Mouse (Mus musculus) NIH3T3 (cell line): ENCODE results near the gene Chadl.
"Not testable (repeated sequence)": the region's sequence is repeated elsewhere in the genome, so short reads cannot be mapped to it uniquely, and the experiment has no call there.

ENCODE experiments used
- DNase-seq: peaks from one replicate; pipeline ENCODE4 v3.0.0-alpha.2; 2012; ENCODE audit warnings: low read depth

Gene Chadl

DNA sequence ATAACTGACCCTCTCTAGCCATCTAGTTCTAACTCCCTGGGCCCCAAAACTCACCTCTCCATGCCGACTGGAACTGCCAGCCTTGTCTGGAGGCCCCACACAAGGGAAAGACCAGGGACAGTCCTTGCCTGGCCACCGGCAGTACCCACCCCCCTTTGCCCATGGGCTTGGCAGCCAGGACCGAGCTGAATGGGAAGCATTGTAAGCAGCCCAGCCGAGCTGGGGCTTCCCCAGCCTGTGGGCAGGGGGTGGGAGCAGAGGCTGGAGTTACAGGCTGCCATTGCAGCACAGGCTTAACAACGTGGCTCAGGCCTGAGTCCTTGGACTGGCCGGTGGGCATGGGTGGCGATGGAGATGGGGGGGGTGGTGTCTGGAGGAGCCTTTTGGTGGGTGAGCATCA lies at the start of gene Chadl:
Chadl (minus strand) TSS at position 113 of the 400 bp plus-strand sequence.
- DNase-seq: no peak

DNA sequence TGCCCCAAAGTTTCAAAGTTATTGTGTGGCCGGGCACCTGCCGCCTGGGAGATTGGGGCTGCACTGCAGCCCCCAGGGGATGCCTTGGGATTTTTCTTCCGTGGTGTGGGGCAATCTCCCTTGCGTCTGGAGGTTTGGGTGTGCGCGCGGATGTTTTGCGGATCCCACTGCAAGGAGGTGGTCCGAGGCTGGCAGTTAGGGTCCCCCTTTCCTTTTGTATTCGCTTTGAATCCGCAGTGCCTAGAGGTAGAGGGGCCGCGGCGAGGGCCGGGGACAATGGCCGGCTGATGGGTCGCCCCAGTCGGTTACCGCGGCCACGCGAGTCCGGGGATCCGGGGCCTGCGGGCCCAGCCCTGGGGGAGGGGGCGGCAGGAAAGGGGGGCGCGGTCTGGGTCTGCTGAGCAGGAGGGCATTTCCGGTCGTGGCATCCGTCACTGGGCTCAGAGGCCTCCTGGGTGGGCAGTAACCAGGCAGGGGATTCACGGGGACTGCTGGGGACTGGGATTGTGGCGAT lies 48.6 kb upstream of the Chadl start:
- peak; percentile 66 for DNase-seq

DNA sequence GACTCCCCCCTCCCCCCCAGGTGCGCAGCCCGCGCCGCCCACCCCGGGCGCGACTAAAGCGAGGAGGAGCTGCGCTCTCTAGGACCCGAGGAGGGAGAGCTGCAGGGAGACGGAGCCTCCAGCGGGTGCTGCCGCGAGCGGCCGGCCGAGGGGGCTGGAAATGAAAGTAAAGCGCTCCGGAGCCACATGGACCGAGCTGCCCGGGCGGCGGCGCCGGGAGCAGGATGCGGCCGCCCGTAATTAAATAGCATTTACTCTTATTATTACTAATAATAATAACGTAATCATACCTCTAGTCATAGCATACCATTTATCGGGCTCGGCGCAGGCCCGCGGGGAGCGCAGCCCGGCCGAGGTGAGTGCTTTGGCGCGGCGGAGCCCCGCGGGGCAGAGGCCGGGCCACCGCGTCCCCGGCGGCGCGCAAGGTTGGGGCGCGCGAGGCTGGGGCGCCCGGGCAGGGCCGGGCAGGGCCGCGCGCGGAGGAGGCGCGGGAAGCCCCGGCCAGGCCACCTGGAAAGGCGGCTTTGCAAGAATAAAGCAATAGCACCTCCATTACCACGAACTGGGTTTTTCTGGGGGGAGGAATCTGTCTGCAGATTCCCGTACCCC lies 48.0 kb upstream of the Chadl start, which contains the start of the genes Zc3h7b and Rangap1:
Zc3h7b (plus strand) TSS at position 66 of the 609 bp plus-strand sequence.
Rangap1 (minus strand) TSS at position 539 of the 609 bp plus-strand sequence.
- peak; percentile 86 for DNase-seq

DNA sequence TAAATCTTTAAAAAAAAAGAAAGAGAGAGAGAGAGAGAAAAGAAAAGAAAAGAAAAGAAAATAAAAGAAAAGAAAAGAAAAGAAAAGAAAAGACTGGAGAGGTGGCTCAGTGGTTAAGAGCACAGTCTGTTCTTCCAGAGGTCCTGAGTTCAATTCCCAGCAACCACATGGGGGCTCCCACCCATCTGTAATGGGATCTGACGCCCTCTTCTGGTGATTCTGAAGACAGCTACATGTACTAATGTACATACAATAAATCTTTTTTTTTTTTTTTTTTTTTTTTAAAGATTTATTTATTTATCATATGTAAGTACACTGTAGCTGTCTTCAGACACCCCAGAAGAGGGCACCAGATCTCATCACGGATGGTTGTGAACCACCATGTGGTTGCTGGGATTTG lies 45.3 kb upstream of the Chadl start:
- peak; percentile 48 for DNase-seq

DNA sequence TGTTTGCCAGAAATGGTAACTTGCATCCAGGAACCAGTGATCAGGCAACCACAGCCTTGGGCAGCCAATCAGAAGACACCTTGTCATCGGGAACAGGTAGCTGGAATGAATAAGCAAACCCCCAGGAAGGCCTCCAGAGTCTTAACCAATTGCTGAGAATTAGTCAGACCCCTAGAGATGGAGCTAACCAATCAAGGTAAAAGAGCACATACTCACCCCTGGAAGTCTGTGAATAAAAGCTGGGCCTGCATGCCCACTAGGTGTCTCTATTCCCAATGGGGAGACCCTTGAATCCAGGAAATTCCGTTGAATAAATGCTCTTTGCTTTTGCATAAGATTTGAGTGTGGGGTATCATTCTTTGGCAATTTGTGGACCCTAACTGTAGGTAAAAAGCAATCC lies 42.8 kb upstream of the Chadl start:
- peak; percentile 62 for DNase-seq

DNA sequence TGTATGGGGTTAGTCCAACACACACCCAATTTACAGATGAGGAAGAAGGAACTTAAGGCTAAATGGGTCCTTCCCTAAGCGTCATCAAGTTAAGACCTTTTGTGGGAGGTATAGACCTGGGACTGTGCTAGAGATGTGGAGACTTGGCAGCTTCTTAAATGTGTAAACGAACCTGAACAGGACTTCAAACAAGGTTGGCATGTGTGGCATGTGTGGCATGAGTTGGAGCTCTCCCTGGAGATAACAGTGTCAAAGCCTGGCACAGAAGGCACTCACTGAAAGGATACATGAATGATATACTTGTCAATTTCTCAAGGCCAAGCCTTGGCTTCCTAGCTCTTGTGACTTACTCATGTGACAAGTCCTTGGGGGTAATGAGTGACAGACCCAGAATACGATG lies 42.2 kb upstream of the Chadl start:
- DNase-seq: no peak

DNA sequence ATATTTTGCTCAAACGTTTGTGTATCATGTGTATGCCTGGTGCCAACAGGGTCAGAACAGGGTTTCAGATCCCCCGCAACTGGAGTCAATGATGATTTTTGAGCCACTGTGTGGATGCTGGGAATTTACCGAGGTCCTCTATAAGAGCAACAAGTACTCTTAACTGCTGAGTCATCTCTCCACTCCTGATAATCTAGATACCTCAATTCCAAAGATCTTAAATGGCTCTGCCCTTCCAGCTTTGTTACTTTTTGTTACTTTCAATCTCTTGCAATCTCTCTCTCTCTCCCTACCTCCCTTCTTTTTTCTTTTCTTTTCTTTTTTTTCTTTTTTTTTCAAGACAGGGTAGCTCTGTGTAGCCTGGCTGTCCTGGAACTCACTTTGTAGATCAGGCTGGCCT lies 38.0 kb upstream of the Chadl start:
- peak; percentile 24 for DNase-seq

DNA sequence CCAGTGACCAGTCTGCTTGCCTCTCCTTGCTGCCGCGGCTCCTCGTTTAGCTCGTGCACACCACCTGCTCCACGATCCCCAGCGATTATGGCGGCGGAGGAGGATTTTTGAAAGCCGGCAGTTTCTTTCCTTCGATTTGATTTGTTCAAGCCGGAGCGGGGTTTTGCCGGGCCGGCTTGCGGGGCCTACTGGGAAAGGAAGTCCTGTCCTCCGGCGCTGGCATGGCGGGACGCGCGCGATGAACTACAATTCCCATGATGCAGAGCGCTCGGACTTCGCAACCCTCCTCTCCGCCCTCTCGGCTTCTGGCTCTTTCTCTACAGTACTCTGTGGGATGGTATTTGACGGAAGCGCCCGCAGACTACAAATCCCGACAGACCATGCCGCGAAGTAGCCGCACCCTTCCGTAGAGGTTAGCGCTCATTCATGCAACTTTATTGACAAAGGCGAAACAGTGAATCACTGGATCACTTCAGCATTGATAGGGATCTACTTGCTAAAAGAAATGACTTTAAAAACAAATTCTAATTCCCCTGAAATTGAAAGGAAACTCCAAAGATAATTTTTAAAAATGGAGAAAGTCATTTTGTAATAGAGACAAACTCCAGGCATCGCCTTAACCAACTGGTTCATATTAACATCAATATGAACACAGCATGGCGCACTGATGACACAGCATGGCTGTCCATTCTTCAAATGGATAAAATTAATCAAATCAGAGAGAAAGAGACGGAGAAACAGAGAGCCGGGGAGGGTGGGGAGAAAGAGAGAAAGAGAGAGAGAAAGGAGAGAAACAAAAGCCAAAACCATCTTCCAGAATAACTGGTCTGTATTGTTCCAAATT lies 32.9 kb upstream of the Chadl start:
- DNase-seq: peak; percentile 98

DNA sequence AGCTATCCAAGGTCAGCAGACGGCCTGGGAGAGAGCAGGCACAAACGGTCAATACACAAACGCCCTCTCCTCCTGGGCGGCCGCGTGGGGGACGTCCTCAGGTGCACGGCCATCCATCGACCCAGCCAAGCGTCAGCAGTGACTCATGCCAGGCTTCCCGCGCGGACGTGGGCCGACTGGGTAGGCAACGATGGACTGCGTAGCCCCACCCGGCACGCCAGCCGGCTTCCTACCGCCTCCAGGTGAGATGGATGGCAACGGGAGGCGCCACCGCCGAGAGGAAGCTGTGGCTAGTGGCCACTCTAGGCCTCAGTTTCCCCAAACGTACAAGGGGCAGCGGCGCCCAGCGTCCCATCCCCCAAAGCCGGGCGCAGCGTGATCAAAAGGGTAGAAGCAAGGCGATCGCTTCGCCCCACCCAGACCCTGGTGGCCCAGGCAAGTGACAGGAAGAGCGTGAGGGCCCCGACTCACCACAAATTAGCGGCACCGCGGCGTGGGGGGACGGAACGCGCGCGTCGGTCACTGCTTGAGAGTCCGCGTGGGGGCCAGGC lies 32.2 kb upstream of the Chadl start:
- DNase-seq: peak; percentile 48

DNA sequence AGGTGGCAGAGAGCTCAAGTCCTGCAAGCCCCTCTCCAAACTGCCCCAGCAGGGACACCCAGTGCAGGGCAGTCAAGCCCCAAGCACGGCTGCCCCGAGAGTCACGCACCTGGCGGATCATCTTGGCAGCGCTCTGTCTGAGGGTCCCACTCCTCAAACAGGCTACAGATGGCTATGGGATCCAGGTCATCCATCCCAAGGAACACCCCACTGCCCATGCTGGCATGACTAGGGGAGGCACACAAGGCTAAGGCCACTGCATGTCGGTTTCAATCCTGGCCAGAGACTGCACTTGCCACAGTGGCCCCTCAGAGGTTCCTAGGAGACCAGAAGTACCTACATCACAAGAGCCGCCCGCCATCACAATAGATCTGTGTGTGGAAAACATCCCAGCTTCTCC lies 28.9 kb upstream of the Chadl start:
- no peak for DNase-seq

DNA sequence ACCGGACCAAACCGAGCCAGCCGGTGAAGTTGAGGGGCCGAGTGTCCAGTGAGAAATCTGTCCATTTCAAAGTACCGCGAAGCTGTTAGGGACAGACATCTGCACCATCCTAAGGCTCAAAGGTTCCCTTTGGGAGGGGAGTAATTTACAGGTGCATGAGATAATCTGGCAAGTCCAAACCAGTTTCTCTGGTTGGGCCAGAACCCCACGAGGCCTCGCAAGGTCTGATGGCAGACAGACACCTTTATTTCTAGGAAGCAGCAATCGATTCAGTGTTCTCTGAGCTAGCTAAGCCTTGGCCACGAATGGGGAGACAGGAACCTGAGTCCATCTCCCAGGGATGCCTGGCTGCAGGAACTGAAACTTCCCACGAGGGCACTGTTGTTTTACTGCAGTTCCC lies 26.6 kb upstream of the Chadl start:
- DNase-seq: no peak

DNA sequence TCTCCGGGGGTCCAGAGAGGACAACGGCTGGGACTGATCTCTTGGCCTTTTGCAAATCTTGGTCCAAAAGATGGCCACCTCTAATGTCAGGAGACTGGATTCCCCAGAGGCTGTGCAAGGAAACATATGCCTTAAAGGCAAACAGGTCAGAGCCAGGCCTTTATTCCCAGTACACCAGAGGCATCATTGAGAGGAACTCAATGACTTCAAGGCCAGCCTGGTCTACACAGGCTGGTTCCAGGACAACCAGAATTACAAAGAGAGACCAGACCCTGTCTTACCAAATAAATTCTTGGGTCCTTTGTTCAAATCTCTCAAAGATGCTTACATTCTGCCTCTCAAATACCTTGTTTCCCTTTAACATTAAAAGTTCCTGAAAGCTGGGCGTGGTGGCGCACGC lies 25.3 kb upstream of the Chadl start:
- no peak for DNase-seq

DNA sequence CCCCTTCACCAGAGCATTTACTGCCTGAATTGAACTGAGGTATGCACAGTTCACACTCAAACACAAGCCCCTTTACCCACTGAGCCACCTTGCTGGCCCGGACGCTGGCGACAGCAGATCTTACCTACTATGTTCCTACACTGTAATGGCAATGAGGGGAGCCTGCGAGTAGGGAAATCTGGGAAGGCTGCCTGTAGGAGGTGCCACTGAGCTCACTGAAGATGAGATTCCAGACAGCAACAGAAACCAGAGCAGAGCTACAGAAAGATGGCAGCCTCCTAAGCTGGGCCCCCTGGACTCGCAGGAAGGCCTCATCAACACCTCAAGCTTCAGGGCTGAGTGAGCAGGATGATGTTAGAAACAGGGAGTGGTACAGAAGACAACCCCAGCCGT lies 22.0 kb upstream of the Chadl start:
- peak; percentile 23 for DNase-seq

DNA sequence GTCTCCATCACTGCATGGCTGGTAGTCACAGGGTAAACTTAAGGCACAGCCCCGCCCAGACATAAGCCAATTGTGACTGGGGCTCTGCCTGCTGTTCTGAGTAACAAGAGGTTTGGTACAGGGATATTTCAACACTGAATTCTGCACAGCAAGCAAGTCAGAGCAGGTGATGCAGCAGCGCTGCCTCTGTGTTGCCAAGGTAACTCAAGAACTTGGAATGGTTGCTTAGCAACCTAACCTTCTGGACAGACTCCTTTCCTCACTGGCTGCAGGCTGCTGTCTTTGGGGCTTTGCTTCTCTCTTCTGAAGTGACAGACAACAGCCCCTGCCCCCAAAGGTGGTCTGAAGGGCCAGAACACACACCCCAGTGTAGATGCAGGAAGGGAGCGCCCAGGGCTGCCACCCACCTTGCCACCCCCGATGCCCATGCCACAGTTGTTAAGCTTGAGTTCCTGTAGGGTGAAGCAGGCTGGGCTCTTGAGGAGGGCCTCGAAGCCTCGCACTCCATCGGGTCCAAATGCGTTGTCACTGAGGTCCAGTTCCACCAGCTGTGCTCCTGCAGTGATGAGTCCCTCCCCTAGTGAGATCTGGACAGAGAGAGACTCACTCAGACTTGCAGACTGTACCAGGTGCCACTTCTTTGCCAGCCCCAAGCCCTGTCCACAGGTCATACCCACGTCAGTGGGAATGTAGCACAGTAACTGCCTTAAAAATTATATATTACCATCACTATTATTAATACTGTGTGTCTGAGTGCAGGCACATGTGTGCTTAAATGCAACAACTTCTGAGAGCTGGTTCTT lies 21.4 kb upstream of the Chadl start:
- no peak for DNase-seq

DNA sequence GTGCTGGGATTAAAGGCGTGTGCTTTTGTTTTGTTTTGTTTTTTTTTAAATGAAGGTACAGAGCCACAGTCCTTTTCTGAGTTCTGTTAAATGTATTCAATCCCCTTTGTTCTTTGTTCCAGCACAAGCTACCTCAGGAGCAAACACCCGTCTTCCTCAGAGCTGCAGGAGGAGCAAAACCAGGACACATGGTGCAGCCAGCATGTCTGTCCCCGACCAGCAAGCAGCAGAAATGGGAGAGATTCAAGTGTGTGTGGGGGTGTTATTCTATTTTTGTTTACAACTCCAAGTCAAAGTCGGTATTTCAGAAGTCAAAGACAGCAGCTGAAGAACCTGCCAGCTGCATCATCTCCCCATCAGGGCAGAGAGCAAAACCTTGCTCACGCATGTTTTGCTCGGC lies 16.7 kb upstream of the Chadl start:
- DNase-seq: no peak

DNA sequence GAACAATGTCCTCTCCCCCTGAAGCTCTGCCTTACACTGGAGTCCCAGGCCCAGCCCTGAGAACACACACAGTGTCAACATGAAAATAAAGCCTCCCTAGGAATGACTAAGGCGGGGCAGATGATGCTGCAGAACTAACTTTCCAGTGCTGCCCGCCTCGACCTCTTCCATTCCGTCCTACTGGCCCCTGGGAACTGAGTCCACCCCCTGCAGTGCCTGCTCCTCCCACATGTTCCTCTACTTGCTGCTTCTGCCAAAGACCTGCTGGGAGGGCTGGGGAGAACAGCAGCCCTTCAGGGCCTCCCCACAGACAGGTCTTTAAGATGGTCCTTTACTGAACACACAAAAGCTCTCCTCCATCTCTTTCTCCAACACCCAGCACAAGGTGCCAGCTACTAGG lies 13.7 kb upstream of the Chadl start:
- DNase-seq: no peak

DNA sequence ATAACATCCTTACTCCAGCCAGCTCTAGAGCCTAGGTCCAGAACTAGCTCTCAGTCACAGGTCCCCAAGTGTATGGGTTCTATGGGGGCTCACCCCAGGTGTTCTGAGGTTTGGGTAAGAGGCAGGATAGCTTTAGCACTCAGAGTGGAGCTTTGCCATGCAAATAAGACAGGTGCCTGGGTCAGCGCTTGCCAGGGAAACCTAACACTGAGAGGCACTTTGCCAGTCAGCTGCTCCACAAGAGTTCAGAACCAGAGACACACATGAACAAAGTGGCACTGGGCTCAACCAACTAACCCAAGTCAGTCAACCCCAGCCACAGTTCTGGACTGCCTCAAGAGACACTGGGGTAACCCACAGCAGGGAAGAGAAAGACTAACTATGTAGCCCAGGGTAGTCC lies 12.6 kb upstream of the Chadl start:
- DNase-seq: no peak

DNA sequence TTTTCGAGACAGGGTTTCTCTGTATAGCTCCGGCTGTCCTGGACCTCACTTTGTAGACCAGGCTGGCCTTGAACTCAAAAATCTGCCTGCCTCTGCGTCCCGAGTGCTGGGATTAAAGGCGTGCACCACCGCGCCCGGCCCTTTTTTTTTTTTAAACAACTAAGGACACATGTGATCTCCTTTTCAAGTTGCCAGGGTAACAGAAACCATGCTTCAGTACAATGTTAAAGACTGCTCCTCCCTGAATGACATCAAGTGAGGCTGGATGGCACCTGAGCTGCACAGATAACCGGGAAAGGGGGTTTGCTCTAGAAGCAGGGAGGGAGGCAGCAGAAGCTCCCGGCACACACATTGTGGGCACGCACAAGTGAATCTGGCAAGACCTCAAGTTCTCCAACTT lies 11.9 kb upstream of the Chadl start:
- DNase-seq: no peak

DNA sequence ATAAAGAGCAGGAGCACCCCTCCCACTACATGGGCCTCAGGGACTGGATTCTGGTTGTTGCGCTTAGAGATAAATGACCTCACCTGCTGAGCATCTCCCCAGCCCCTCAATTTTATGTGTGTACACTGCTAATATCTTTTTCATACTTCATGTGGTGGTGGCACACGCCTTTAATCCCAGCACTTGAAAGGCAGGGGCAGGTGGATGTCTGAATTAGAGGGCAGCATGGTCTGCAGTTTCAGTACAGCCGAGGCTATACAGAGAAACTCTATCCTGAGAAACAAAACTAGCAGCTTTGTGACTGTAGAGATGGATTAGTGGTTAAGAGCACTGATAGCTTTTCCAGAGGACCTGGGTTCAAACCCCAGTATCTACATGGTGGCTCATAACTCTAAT lies 6.0 kb upstream of the Chadl start:
- DNase-seq: no peak

DNA sequence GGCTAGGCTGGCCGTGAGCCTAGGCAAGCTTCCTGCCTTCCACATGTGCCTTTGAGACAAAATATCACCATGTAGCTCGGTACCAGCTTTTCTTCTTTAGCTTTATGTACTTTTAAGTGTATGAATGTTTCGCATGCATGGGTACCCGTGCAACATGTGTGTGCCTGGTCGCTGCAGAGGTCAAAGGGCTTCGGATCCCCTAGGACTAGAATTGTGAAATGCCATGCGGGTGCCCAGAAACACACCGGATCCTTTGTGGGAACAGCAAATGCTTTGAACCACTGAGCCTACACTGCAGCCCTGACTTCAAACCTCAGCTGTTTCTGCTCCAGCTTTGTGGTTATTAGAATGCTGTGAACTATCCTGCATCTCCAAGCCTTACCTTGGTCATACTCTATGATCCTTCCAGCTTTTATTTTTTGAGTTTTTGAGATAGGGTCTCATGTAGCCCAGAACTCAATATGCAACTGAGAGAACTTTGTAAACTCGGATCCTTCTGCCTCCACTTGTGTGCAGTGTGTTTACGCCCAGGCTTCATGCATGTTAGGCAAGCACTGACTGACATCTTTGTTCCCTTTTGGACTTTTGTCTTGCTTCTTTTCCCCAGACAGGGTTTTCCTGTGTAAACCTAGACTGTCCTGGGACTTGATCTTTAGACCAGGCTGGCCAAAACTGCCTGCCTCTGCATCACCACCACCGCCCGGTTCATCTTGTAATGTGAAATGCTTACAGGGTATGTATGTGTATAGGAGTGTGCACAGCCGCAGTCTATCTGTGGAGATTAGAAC lies 5.4 kb upstream of the Chadl start:
- no peak for DNase-seq

DNA sequence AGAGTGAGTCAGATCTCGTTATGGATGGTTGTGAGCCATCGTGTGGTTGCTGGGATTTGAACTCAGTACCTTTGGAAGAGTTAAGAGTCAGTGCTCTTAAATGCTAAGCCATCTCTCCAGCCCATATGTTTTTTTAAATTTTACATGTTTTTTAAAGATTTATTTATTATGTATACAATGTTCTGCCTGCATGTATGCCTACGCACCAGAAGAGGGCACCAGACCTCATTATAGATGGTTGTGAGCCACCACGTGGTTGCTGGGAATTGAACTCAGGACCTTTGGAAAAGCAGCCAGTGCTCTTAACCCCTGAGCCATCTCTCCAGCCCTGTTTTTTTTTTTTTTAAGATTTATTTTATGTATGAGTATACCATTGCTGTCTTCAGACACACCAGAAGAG lies 4.3 kb upstream of the Chadl start:
- DNase-seq: not testable (repeated sequence)
